Comparison of ENCODE assay signal across 14 mouse cellular contexts in genomic region chr7:126919973-126920372, GRCm38 (mm10). TPM values are rescaled to one million over a fixed set of nuclear protein-coding genes. Genes with fewer than 3 reads are reported as not detected.
"Had no signal": no experiment of that assay in that cellular context is flagged by ENCODE, and none has a peak within 500 bp of the region (broad histone marks: within the 10 kb centered on the region; RNA-seq: fewer than 3 reads in every experiment).

No protein-coding gene starts in this region.

- H3K4me2 ChIP-seq: limb, embryonic 15.5 days; liver, embryonic 13.5 days; neural tube, embryonic 12.5 days had no signal

- H3K4me1 ChIP-seq: limb, embryonic 15.5 days had no signal

- H3K36me3 ChIP-seq: limb, embryonic 15.5 days; liver, embryonic 13.5 days; neural tube, embryonic 12.5 days had no signal

- H3K27me3 ChIP-seq: limb, embryonic 15.5 days; liver, embryonic 13.5 days; neural tube, embryonic 12.5 days had no signal

- H3K27ac ChIP-seq: left cerebral cortex, adult 2 months; limb, embryonic 15.5 days; liver, embryonic 13.5 days; neural tube, embryonic 12.5 days; stomach, postnatal 0 days had no signal

- H3K4me3 ChIP-seq: left cerebral cortex, adult 2 months; limb, embryonic 15.5 days; liver, embryonic 13.5 days; neural tube, embryonic 12.5 days had no signal

- DNase-seq: kidney, postnatal 25 days; liver, embryonic 13.5 days; lung, adult 18-20 months; lung, postnatal 36 days; midbrain, embryonic 14.5 days; thymus, adult 18-20 months; thymus, postnatal 14 days had no signal

- H3K9ac ChIP-seq: limb, embryonic 15.5 days; liver, embryonic 13.5 days; neural tube, embryonic 12.5 days had no signal

- H3K9me3 ChIP-seq: limb, embryonic 15.5 days; liver, embryonic 13.5 days; neural tube, embryonic 12.5 days had no signal

RNA-seq across cellular contexts. Expression of gene Asphd1, which starts 29.4 kb away (rescaled TPM):
- total RNA-seq: megakaryocyte progenitor cell, adult 5-6 weeks; monocyte, adult 5-6 weeks; neutrophil, adult 5-6 weeks had no signal
- polyA plus RNA-seq: limb, embryonic 15.5 days; liver, embryonic 13.5 days had no signal
